Mouse (Mus musculus) myocyte (in vitro differentiated cells): ENCODE measurements around the gene 6430548M08Rik.

Source experiments
- E2F4 ChIP-seq: IDR thresholded peaks from one replicate; pipeline ENCODE4 v1.6.1; 2011; ENCODE audit warnings: mild to moderate bottlenecking, control low read depth, moderate library complexity; ENCODE audit not compliant: insufficient read depth
- MAX ChIP-seq: IDR thresholded peaks from one replicate; pipeline ENCODE4 v1.6.1; 2011; ENCODE audit warnings: low read depth, mild to moderate bottlenecking, control low read depth
- MYOD1 ChIP-seq, 3 experiments: IDR thresholded peaks; one replicate each; pipeline ENCODE4 v1.6.1; 2011; ENCODE audit warnings: control low read depth in 2 of 3, low read depth in 2 of 3, mild to moderate bottlenecking in 2 of 3, moderate library complexity in 1 of 3; ENCODE audit not compliant: insufficient read length in 2 of 3, control insufficient read depth in 1 of 3
- MYOG ChIP-seq, 3 experiments: IDR thresholded peaks; one replicate each; pipeline ENCODE4 v1.6.1; 2011; ENCODE audit warnings: control low read depth in 2 of 3, low read depth in 2 of 3, mild to moderate bottlenecking in 2 of 3; ENCODE audit not compliant: insufficient read length in 2 of 3, control insufficient read depth in 1 of 3, insufficient read depth in 1 of 3
- POLR2A ChIP-seq: IDR thresholded peaks from one replicate; pipeline ENCODE4 v1.6.1; 2011; ENCODE audit warnings: low read depth, mild to moderate bottlenecking, control low read depth, moderate library complexity; ENCODE audit not compliant: insufficient read length
- POLR2AphosphoS2 ChIP-seq: IDR thresholded peaks from one replicate; pipeline ENCODE4 v1.6.1; 2011; ENCODE audit warnings: low read depth, control low read depth; ENCODE audit not compliant: insufficient read length
- REST ChIP-seq: IDR thresholded peaks from one replicate; pipeline ENCODE4 v1.6.1; 2011; ENCODE audit warnings: mild to moderate bottlenecking, control low read depth, moderate library complexity; ENCODE audit not compliant: insufficient read depth, insufficient read length
- TCF12 ChIP-seq: IDR thresholded peaks from one replicate; pipeline ENCODE4 v1.6.1; 2011; ENCODE audit warnings: mild to moderate bottlenecking, control low read depth; ENCODE audit not compliant: poor library complexity, insufficient read depth, severe bottlenecking
- TCF3 ChIP-seq: IDR thresholded peaks from one replicate; pipeline ENCODE4 v1.6.1; 2011; ENCODE audit warnings: low read depth, control low read depth; ENCODE audit not compliant: insufficient read length
- USF1 ChIP-seq: IDR thresholded peaks from one replicate; pipeline ENCODE4 v1.6.1; 2011; ENCODE audit warnings: low read depth, mild to moderate bottlenecking, control low read depth, moderate library complexity

- TF ChIP-seq TCF12 (no peak), POLR2A (no peak), MYOG (IDR thresholded peaks at IDR 0.05; ENCODE audit: control insufficient read depth in 1 of 3, insufficient read depth in 1 of 3, insufficient read length in 2 of 3, low read depth in 2 of 3) (no peak), USF1 (no peak), E2F4 (no peak), POLR2AphosphoS2 (no peak), TCF3 (no peak), MYOD1 (IDR thresholded peaks at IDR 0.05; ENCODE audit: control insufficient read depth in 1 of 3, insufficient read length in 2 of 3, low read depth in 2 of 3) (no peak), REST (no peak), MAX (no peak)
Observed at GRCm38 (mm10) chr8:120208113-120208512, 94.2 kb downstream of the 6430548M08Rik start.
